Mouse (Mus musculus) ZHBTc4 (cell line): ENCODE measurements at regions not wholly inside any gene's neighbourhood (a gene's known extent, or its start where the extent isn't known, plus 50 kb on each side); places are given as distances from the start of the nearest gene placed in this dataset.
A peak's percentile ranks its signal among the peaks of the same experiment; 100 is the strongest.

ENCODE experiments used
- DNase-seq: peaks from one replicate; pipeline ENCODE4 v3.0.0-alpha.2; 2011; ENCODE audit warnings: low read depth, low spot score

GRCm38 (mm10) chr12:14088960-14089359, 62.9 kb downstream of the Fam84a start:
- peak; percentile 88 for DNase-seq

GRCm38 (mm10) chr12:14082771-14083170, 69.1 kb downstream of the Fam84a start:
- DNase-seq: no peak

DNA sequence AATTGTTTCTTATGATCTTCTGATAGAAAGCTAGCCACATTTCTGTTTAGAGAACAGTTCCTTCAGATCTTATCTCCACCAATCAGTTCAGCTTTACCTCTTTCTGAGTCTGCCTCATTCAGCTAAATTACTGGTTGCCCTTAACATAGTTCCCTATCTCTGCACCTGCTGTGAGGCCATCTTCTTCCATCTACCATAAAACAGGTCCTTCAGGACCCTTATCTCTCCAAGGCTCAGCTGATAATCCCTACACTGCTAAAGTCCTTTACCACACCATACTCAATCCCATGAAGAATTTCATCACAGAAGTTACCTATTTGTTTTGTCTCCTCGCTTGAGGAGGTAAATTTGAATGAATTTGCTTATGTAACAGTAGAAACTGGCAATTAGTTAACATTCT, 72.0 kb downstream of the Fam84a start:
- DNase-seq: no peak

DNA sequence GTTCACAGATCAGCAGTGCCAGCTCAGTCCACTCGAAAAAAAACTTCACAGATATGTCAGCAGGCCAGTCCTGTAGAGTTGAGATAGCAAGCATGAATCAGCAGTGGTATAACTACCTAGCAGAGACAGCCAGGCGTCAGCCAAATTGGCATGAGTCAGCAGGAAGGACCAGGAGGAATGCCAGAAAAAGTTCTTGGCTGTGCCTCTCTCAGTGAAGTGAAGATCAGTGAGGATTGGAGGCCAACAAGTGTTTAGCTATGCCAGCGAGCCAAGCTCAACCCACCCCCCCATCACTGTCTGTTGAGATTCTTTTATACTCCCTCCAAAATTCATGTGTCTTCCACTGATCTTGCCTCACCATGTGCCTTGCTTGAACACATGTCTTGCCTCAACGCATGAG, 82.8 kb downstream of the Fam84a start:
- DNase-seq: no peak

GRCm38 (mm10) chr12:14065401-14065800, 86.5 kb downstream of the Fam84a start:
- DNase-seq: no peak

- no peak for DNase-seq
Measured at GRCm38 (mm10) chr12:14063276-14063675, 88.6 kb downstream of the Fam84a start.

- no peak for DNase-seq
Measured at GRCm38 (mm10) chr12:14056116-14056515, 95.7 kb downstream of the Fam84a start.

DNA sequence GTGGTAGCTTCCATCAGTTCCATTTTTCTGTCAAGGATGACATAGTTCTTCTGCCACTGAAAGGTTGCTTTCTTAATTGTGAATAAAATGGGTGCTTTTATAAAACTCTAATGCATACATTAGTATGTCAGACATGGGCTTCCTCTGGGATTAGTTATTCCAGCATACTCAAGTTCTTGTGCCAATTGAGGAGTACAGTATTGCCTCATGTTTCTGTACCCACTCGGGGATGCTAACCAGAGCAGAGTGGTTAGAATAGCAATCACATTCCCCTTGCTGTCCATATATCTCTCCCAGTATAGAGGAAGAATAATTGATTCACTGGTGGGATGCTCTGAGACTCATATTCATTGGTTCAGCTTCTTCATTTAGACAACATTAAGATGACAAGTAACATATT, 119.5 kb downstream of the Fam84a start:
- DNase-seq: no peak

DNA sequence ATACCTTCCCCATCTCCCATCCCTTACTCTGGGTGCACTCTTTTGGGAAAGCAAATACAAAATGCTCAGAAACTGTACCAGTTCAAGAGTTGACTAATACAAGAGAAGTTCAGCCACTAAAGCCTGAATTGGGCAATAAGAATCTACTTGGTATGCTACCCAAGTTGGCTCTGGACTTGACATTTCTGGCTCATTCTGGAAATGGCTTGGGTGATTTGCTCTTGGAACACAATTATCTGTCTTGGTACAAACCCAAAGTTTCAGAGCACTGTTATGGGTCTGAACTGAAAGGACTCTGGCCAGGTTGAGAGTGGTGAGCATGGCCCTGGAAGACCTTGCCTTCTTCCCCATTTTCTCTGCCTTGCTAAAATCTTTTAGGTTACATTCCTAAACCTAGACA, 136.6 kb downstream of the Fam84a start:
- no peak for DNase-seq

DNA sequence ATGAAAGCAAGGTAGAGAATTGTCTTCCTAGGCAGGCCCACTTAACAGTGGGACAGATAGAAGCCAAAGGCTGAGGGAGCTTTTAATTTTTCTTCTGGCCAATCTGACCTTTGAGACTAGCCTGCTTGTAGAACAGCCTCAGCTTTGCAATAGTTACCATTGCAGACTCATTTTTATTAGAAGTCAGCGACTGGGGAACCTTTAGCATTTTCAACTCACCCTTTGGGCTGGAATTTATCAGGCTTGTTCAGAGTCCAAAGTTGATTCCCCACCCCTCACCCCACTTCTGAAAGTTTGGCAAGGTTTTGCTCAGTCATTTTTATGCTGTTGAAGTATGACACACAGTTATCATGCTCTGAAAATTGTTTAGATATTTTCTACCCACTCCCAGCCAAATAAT, 145.9 kb downstream of the Fam84a start:
- DNase-seq: no peak

DNA sequence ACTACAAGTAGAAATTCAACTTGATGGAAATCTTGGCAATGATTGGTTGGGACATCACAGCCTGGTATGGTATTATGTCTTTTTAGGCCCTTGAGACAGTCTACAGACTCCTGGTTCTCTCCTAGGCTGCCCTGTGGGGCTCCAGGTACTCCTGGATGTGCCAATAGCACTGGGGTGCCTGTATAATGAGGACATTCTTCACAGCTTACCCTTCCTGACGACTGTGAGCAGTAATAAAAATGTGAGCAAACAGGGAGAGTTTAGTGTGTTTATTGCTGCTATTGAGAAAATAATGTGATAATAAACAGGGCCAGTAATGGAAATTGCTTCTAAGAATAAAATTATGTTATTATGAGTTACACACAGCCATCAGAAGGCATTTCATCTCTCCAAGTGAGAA, 150.2 kb downstream of the Fam84a start:
- no peak for DNase-seq

- DNase-seq: no peak
Measured at GRCm38 (mm10) chr12:13984396-13984776, 167.5 kb downstream of the Fam84a start.

- DNase-seq: no peak
Measured at GRCm38 (mm10) chr12:13983631-13984395, 168.0 kb downstream of the Fam84a start.

- DNase-seq: no peak
Measured at GRCm38 (mm10) chr12:13964537-13964936, 187.3 kb downstream of the Fam84a start.

DNA sequence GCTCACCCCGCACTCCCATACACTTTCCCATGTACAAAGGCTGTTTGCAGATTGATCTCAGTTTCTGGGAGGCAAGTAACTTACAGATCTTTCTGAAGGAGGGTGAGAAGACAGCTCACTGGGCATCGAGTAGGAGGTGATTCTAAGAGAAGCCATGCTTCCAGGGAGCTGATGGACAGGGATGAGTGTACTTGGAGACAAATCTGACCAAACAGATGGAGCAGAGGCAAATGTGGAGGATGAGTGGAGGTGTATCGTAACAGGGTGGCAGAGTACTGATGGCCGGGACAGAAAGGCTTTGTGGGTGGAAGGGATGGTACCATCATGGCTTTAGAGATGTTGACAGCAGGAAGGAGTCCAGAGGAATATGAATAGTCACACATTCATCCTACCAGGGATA, 212.4 kb downstream of the Fam84a start:
- no peak for DNase-seq

- DNase-seq: no peak
Measured at GRCm38 (mm10) chr12:13921066-13921465, 230.8 kb downstream of the Fam84a start.

DNA sequence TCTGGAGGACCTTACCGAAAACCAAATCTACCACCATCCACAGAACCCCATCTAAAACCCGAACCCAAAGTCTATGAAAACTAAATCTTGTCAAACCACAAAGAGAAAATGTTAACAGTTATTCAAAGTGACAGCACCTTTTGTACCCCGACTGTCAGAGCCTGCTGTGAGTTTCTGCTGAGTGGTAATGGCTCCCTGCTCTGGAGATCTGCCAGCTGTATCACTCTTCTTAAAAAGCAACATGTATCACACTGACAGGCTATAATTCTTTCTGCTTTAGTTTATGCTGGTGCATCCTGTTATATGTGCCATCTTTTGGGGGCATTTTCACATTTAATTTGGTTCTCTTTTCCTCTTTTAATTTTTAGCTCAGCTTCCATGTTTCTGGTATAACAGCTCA, 268.5 kb downstream of the Fam84a start:
- no peak for DNase-seq

GRCm38 (mm10) chr12:13869161-13869560, 282.7 kb downstream of the Fam84a start:
- DNase-seq: no peak

GRCm38 (mm10) chr12:13861226-13861625, 290.6 kb downstream of the Fam84a start:
- no peak for DNase-seq

DNA sequence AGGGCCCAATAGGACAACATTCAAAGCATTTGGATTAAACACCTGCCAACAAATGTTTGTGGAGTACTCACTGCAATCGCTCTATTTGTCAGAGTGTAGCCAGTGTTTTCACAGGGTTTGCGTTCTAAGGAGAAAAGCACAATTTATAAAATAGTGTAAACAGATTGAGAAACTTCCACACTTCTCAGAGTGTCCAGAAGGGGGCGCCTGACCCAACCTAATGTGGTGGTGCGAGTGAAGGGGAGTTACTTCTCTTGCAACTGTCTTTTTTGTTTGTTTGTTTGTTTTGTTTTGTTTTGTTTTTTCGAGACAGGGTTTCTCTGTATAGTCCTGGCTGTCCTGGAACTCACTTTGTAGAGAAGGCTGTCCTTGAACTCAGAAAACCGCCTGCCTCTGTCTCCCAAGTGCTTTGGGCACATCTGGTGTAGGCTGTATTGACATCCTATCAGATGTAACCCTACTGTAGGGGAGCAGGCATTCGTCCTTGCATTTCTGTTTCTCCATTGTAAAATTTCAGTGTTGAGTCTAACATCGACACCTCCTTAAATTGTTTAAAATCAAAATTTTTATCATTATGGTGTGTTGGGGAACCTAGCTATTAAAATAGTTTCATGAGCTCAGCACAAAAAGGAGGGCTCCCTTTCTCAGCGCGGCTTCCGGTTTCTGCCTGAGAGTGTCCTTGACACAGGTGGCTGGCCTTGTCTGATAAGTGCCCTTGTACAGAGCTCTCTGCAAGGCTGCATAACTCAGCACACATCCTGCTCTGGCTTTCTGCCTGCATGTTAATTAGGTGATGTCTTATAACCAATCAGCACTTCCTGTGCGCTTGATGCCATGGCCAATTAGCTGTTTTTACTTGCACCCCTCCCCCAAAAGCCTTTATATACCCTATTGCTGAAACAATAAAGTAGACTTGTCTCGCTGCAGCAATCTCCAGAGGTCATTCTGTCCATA, 307.0 kb downstream of the Fam84a start:
- DNase-seq: peak; percentile 39

GRCm38 (mm10) chr12:13843423-13844080, 308.3 kb downstream of the Fam84a start:
- no peak for DNase-seq

- DNase-seq: no peak
Measured at GRCm38 (mm10) chr12:13841238-13841637, 310.6 kb downstream of the Fam84a start.
